Mouse (Mus musculus) spleen, adult 2 months (tissue): ENCODE results near the gene Cpne2.

Source experiments
- CTCF ChIP-seq: fragments of 200-500 bp; IDR thresholded peaks from 2 replicates; pipeline ENCODE4 v1.5.1; 2011; ENCODE audit warnings: mild to moderate bottlenecking, inconsistent platforms; ENCODE audit not compliant: insufficient read depth, insufficient read length, insufficient replicate concordance; ENCODE audit errors: extremely low read depth
- POLR2A ChIP-seq: fragments of 200-500 bp; IDR thresholded peaks from 2 replicates; pipeline ENCODE4 v1.6.1; 2011; ENCODE audit warnings: low read depth, low read length, inconsistent platforms

DNA sequence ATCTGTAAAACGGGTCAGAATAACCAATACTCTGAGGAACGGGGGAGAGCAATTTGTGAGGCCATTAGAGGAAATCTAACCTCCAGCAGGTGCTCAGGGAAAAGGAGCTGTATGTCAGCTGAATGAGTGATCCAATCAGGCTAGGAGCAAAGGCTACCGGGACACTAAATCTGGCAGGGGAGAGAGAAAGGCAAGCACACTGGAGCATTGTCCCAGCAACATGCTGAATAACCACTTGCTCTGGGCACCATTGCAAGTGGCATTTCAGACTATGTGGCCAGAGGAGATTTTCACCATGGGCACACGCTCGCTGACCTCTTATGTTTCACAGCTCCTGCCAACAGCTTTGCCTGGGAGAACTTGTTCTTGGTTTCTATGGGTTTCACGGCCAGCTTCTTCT, 49.8 kb downstream of the Cpne2 start:
- TF ChIP-seq CTCF: no peak
- TF ChIP-seq POLR2A: no peak
